ENCODE assay signal across 8 mouse cellular contexts in the genomic region with DNA sequence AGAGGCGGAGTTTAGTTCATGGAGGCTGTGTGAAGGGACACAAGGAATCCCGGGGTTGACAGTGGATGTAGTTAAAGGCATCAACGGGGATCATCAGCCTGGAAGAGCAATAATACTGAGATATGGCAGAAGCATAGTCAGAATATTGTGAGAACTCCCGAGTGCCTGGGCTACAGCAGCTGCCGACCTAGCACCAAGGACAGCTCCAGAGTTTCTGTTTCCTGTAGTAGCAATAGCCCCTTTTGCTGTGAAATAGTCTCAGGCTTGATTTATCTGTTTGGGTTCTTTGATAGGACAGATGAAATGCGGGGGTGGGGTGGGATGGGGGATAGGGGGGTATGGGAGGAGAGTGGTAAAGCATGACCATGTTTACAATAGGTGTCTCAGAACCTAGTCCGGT.
A peak's percentile ranks its signal among the peaks of the same experiment; 100 is the strongest.
DNase-seq lines count a peak whose midpoint lies in the region.

No protein-coding gene starts in this region.

- intact Hi-C loops in left cerebral cortex, postnatal 4 days (cut with DNase I): no loop called here

- DNase-seq in kidney, adult 9 months: peak; percentile 4
- DNase-seq in kidney, adult 18-20 months: no peak
- DNase-seq in urinary bladder, postnatal 25 days (ENCODE audit: low spot score): peak; percentile 5
- no peak for DNase-seq in urinary bladder, adult 18-20 months (ENCODE audit: low spot score in 2 of 2)
- peak; percentile 35 for DNase-seq in embryo, embryonic 9.5 days (ENCODE audit: extremely low spot score)
- DNase-seq in layer of hippocampus, adult 9-11 months: no peak
- DNase-seq in right cerebral cortex, postnatal 4 days: no peak
- no peak for DNase-seq in left cerebral cortex, postnatal 4 days

Comparison
In these comparisons a context has a peak if more than half of its experiments do, and no peak if none do; other contexts are left out.
1. DNase-seq: peak in kidney, adult 9 months (single experiment), urinary bladder, postnatal 25 days (single experiment) and embryo, embryonic 9.5 days (single experiment); none in kidney, adult 18-20 months (single experiment), urinary bladder, adult 18-20 months (0 of 2), layer of hippocampus, adult 9-11 months (single experiment), right cerebral cortex, postnatal 4 days (single experiment) and left cerebral cortex, postnatal 4 days (single experiment).